Mouse (Mus musculus): ENCODE measurements around the gene Ndufv2. TPM values are rescaled to one million over a fixed set of nuclear protein-coding genes. Genes with fewer than 3 reads are reported as not detected.

Ndufv2 gene
- polyA plus RNA-seq, 2 experiments: 54.6 to 273 TPM

- DNase-seq (ENCODE audit: low read depth in 3 of 3, low spot score in 3 of 3) (no peak), ATAC-seq (ENCODE audit: insufficient read depth) (no peak)
- WGBS (ENCODE audit: insufficient replicate concordance): 68% methylated on average over 8 of the region's 8 CpGs
Measured at GRCm38 (mm10) chr17:66061241-66061938, 40.0 kb downstream of the Ndufv2 start.

GRCm38 (mm10) chr17:66058160-66058559 lies 43.2 kb downstream of the Ndufv2 start:
- H3K4me2 ChIP-seq (ENCODE audit: low read depth): no peak overlapping the region
- ATAC-seq (ENCODE audit: insufficient read depth) (no peak), DNase-seq (ENCODE audit: low read depth in 3 of 3, low spot score in 3 of 3) (no peak)
- no peaks in the 10 kb centered on the region for H3K4me1 ChIP-seq (replicated peaks; ENCODE audit: control insufficient read depth in 2 of 2, insufficient read depth in 2 of 2, low read length in 1 of 2)
- H3K36me3 ChIP-seq (replicated peaks; ENCODE audit: control insufficient read depth, insufficient read depth, low read depth): no peaks in the 10 kb centered on the region
- H3K27me3 ChIP-seq (ENCODE audit: control insufficient read depth, insufficient read depth, low read length): no peaks in the 10 kb centered on the region
- H3K4me3 ChIP-seq (ENCODE audit: insufficient read depth in 1 of 2, low read depth in 2 of 2, low read length in 2 of 2): no peak overlapping the region
- no peak overlapping the region for H3K9ac ChIP-seq (replicated peaks)
- no peaks in the 10 kb centered on the region for H3K9me3 ChIP-seq (ENCODE audit: control insufficient read depth, low read length)
- TF ChIP-seq CTCF (IDR thresholded peaks at IDR 0.05; ENCODE audit: low read depth): no peak
- no peak for TF ChIP-seq EP300 (IDR thresholded peaks at IDR 0.05; ENCODE audit: low read depth)
- 68% methylated on average over 4 of the region's 4 CpGs for WGBS (ENCODE audit: insufficient replicate concordance)
- H3K27ac ChIP-seq: no peak overlapping the region

More at GRCm38 (mm10) chr17:66061241-66061938, 40.0 kb downstream of the Ndufv2 start:
- Histone ChIP-seq H3K4me3 (ENCODE audit: insufficient read depth in 1 of 2, low read depth in 2 of 2, low read length in 2 of 2) (no peak overlapping the region), H3K4me1 (replicated peaks; ENCODE audit: control insufficient read depth in 2 of 2, insufficient read depth in 2 of 2, low read length in 1 of 2) (no peaks in the 10 kb centered on the region), H3K27ac (no peak overlapping the region), H3K9me3 (ENCODE audit: control insufficient read depth, low read length) (no peaks in the 10 kb centered on the region), H3K27me3 (ENCODE audit: control insufficient read depth, insufficient read depth, low read length) (no peaks in the 10 kb centered on the region), H3K36me3 (replicated peaks; ENCODE audit: control insufficient read depth, insufficient read depth, low read depth) (no peaks in the 10 kb centered on the region), H3K4me2 (ENCODE audit: low read depth) (no peak overlapping the region), H3K9ac (replicated peaks) (no peak overlapping the region)
- TF ChIP-seq CTCF (IDR thresholded peaks at IDR 0.05; ENCODE audit: low read depth): no peak; the same call in 1 of the 2 replicates

- Histone ChIP-seq H3K4me1 (replicated peaks; ENCODE audit: control insufficient read depth in 2 of 2, insufficient read depth in 2 of 2, low read length in 1 of 2) (no peaks in the 10 kb centered on the region), H3K9me3 (ENCODE audit: control insufficient read depth, low read length) (no peaks in the 10 kb centered on the region), H3K4me3 (ENCODE audit: insufficient read depth in 1 of 2, low read depth in 2 of 2, low read length in 2 of 2) (no peak overlapping the region), H3K9ac (replicated peaks) (no peak overlapping the region), H3K27me3 (ENCODE audit: control insufficient read depth, insufficient read depth, low read length) (no peaks in the 10 kb centered on the region), H3K4me2 (ENCODE audit: low read depth) (no peak overlapping the region), H3K36me3 (replicated peaks; ENCODE audit: control insufficient read depth, insufficient read depth, low read depth) (no peaks in the 10 kb centered on the region), H3K27ac (no peak overlapping the region)
- TF ChIP-seq CTCF (IDR thresholded peaks at IDR 0.05; ENCODE audit: low read depth) (no peak), EP300 (IDR thresholded peaks at IDR 0.05; ENCODE audit: low read depth) (no peak)
- 84% methylated on average over 2 of the region's 2 CpGs for WGBS (ENCODE audit: insufficient replicate concordance)
- ATAC-seq (ENCODE audit: insufficient read depth) (no peak), DNase-seq (ENCODE audit: low read depth in 3 of 3, low spot score in 3 of 3) (no peak)
Measured at GRCm38 (mm10) chr17:66057145-66057544, 44.2 kb downstream of the Ndufv2 start.

- ATAC-seq (ENCODE audit: insufficient read depth) (no peak), DNase-seq (ENCODE audit: low read depth in 3 of 3, low spot score in 3 of 3) (no peak)
- H3K9me3 ChIP-seq (ENCODE audit: control insufficient read depth, low read length): no peaks in the 10 kb centered on the region
- no peaks in the 10 kb centered on the region for H3K27me3 ChIP-seq (ENCODE audit: control insufficient read depth, insufficient read depth, low read length)
- no peak overlapping the region for H3K4me3 ChIP-seq (ENCODE audit: insufficient read depth in 1 of 2, low read depth in 2 of 2, low read length in 2 of 2)
- peaks cover 0 to 2% of the 10 kb centered on the region in 2 experiments; a peak in 1 of 4 replicates for H3K4me1 ChIP-seq (replicated peaks; ENCODE audit: control insufficient read depth in 2 of 2, insufficient read depth in 2 of 2, low read length in 1 of 2)
- H3K36me3 ChIP-seq (replicated peaks; ENCODE audit: control insufficient read depth, insufficient read depth, low read depth): no peaks in the 10 kb centered on the region
- TF ChIP-seq CTCF (IDR thresholded peaks at IDR 0.05; ENCODE audit: low read depth) (no peak), EP300 (IDR thresholded peaks at IDR 0.05; ENCODE audit: low read depth) (no peak)
- H3K27ac ChIP-seq: no peak overlapping the region
- 53% methylated on average over 4 of the region's 4 CpGs for WGBS (ENCODE audit: insufficient replicate concordance)
- no peak overlapping the region for H3K9ac ChIP-seq (replicated peaks)
- no peak overlapping the region for H3K4me2 ChIP-seq (ENCODE audit: low read depth)
Measured at GRCm38 (mm10) chr17:66053349-66053748, 48.0 kb downstream of the Ndufv2 start.

GRCm38 (mm10) chr17:66048795-66049194 lies 52.6 kb downstream of the Ndufv2 start:
- no peak for TF ChIP-seq EP300 (IDR thresholded peaks at IDR 0.05; ENCODE audit: low read depth)
- H3K4me3 ChIP-seq (ENCODE audit: insufficient read depth in 1 of 2, low read depth in 2 of 2, low read length in 2 of 2): no peak overlapping the region
- WGBS (ENCODE audit: insufficient replicate concordance): 65% methylated on average over 4 of the region's 4 CpGs
- no peaks in the 10 kb centered on the region for H3K27me3 ChIP-seq (ENCODE audit: control insufficient read depth, insufficient read depth, low read length)
- DNase-seq (ENCODE audit: low read depth in 3 of 3, low spot score in 3 of 3): no peak
- H3K36me3 ChIP-seq (replicated peaks; ENCODE audit: control insufficient read depth, insufficient read depth, low read depth): no peaks in the 10 kb centered on the region
- ATAC-seq (ENCODE audit: insufficient read depth): no peak
- no peak overlapping the region for H3K4me2 ChIP-seq (ENCODE audit: low read depth)
- H3K27ac ChIP-seq: no peak overlapping the region
- no peaks in the 10 kb centered on the region for H3K9me3 ChIP-seq (ENCODE audit: control insufficient read depth, low read length)
- H3K4me1 ChIP-seq (replicated peaks; ENCODE audit: control insufficient read depth in 2 of 2, insufficient read depth in 2 of 2, low read length in 1 of 2): peaks cover 0 to 2% of the 10 kb centered on the region in 2 experiments; a peak in 1 of 4 replicates
- H3K9ac ChIP-seq (replicated peaks): no peak overlapping the region

Data from liver, embryonic 14.5 days (tissue).